Mouse (Mus musculus) embryonic facial prominence, embryonic 11.5 days (tissue): ENCODE data around the gene Sapcd1. TPM values are rescaled to one million over a fixed set of nuclear protein-coding genes. Genes with fewer than 3 reads are reported as not detected.

Experiments used
- ATAC-seq: fragments of 200-750 bp; cut with Nextera tagmentation; replicated peaks from 2 replicates; pipeline ENCODE4 v1.8.0; 2017; ENCODE audit warnings: low read depth; ENCODE audit not compliant: insufficient number of reproducible peaks, low FRiP score, low TSS enrichment
- DNase-seq: peaks from one replicate; pipeline ENCODE4 v3.0.0-alpha.2; 2015; ENCODE audit warnings: low spot score
- H3K27ac ChIP-seq: fragments of 300-500 bp; sonication (generic); replicated peaks from 2 replicates; pipeline ENCODE4 v1.5.1; 2014; ENCODE audit warnings: mild to moderate bottlenecking, low read depth, low read length, control low read depth
- H3K27me3 ChIP-seq: fragments of 300-500 bp; sonication (generic); 2 replicates; pipeline ENCODE4 v1.6.1; 2014; ENCODE audit warnings: mild to moderate bottlenecking, low read length, moderate library complexity, mixed read lengths; ENCODE audit not compliant: control insufficient read depth, insufficient read depth
- H3K36me3 ChIP-seq: fragments of 300-500 bp; sonication (generic); replicated peaks from 2 replicates; pipeline ENCODE4 v1.6.1; 2014; ENCODE audit warnings: low read depth, mild to moderate bottlenecking, low read length, moderate library complexity, mixed read lengths; ENCODE audit not compliant: control insufficient read depth, insufficient read depth
- H3K4me1 ChIP-seq: fragments of 300-500 bp; sonication (generic); 2 replicates; pipeline ENCODE4 v1.6.1; 2014; ENCODE audit warnings: low read length, mixed read lengths; ENCODE audit not compliant: control insufficient read depth, insufficient read depth
- H3K4me2 ChIP-seq: fragments of 300-500 bp; sonication (generic); 2 replicates; pipeline ENCODE4 v1.6.1; 2014; ENCODE audit warnings: low read depth, mild to moderate bottlenecking, control low read depth, low read length, moderate library complexity
- H3K4me3 ChIP-seq: fragments of 300-500 bp; sonication (generic); 2 replicates; pipeline ENCODE4 v1.5.1; 2014; ENCODE audit warnings: low read depth, low read length, control low read depth
- H3K9ac ChIP-seq: fragments of 300-500 bp; sonication (generic); replicated peaks from 2 replicates; pipeline ENCODE4 v1.6.1; 2014; ENCODE audit warnings: mild to moderate bottlenecking, control low read depth, low read length
- H3K9me3 ChIP-seq: fragments of 300-500 bp; sonication (generic); replicated peaks from 2 replicates; pipeline ENCODE4 v1.6.1; 2016; ENCODE audit warnings: mild to moderate bottlenecking, low read length, inconsistent platforms, mixed read lengths; ENCODE audit not compliant: control insufficient read depth
- WGBS: fragments of 180-500 bp; shearing (Covaris S2); extraction: QIAGEN DNeasy Blood & Tissue Kit; methylation state at CpG from one replicate; pipeline ENCODE4 v1.1.7; 2014; 5-methylcytosine and 5-hydroxymethylcytosine counted together
- polyA plus RNA-seq: library from polyadenylated mRNA; unstranded; fragments of >200 nt; fragmentation: Nextera tagmentation; extraction: Ambion mirVana; gene quantifications from 2 replicates; pipeline ENCODE4 v1.2.1, GENCODE M21; 2014

The Sapcd1 gene
- polyA plus RNA-seq, 1 experiment from 2014 or later, result 3.5 TPM

DNA sequence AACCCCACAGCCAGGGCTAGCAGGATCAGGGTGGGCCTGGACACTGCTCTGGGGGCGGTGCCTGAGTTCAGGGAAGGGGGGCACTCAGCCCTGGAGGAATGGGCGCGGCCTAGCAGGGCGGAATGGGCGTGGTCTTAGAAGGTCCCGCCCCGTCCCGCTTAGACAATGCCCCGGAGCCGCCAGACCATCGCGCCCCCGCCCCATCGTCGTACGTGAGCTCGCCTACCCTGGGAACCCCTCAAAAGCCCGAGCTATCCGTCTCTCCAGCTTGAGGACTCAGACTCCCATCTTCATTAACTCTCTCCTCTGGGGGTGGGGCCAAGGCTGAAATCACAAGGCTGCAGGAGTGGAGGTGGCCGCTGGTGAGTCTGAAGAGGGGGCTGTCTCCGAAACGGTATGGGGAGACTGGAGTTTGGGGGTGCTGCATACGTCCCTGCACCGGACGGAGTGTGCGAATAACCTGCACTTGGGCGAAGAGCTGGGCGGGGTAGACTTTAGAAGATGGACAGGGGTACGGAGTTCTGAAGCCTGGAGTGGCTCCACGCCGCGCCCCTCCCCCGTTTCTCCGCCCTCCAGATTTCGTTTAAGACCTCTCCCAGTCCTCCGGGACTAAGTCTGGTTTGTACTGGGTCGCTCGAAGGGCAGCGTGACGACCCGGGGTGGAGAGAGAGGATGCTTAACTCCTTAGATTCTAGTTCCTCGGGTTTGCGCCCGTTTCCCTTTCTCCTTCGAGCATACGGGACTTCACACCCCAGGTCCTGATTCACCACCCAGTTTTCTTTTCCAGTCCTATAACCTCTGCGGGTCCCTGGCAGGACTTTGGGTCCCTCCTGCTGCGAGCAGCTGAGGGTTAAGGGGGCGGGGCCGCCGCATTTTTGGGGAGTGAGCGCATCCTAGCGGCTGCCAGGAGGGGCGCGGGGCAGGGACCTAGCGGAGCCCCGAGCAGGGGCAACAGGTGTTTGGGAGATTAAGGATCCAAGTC, 31.4 kb upstream of the Sapcd1 start, which contains the start of gene Ddah2:
Ddah2 (plus strand) TSS at position 125 of the 982 bp plus-strand sequence.
- DNase-seq (peak; percentile 98), ATAC-seq (peak; percentile 89)
- Histone ChIP-seq H3K36me3 (peaks cover 15% of the 10 kb centered on the region), H3K4me2 (peak within 1 kb of the TSS; percentile 84), H3K27ac (peak within 1 kb of the TSS; percentile 71), H3K9me3 (no peaks in the 10 kb centered on the region), H3K9ac (peak within 1 kb of the TSS; percentile 92), H3K4me3 (peak within 1 kb of the TSS; percentile 64), H3K4me1 (peaks cover 12% of the 10 kb centered on the region), H3K27me3 (no peaks in the 10 kb centered on the region)
- under 1% methylated on average over 56 of the region's 57 CpGs for WGBS

DNA sequence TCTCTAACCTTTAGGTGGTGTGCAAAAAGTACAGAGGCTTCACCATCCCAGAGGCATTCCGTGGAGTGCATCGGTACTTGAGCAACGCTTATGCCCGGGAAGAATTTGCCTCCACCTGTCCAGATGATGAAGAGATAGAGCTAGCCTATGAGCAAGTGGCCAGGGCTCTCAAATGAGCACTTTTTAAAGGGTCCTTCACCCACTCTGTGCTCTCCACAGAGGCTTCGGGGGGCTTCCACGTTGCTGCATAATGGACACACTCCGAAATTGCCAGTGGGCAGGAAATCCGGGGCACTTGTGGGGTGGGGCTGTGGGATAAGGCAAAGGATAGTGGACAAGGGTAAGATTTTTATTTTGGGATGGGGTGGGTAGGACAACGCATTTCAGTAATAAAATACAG, 30.5 kb upstream of the Sapcd1 start:
- DNase-seq (no peak), ATAC-seq (no peak)
- Histone ChIP-seq H3K36me3 (peaks cover 17% of the 10 kb centered on the region), H3K9me3 (no peaks in the 10 kb centered on the region), H3K27ac (no peak overlapping the region), H3K27me3 (no peaks in the 10 kb centered on the region), H3K9ac (peak overlapping the region; percentile 9; the same call in 1 of the 2 replicates), H3K4me1 (peaks cover 12% of the 10 kb centered on the region), H3K4me2 (no peak overlapping the region; the same call in 1 of the 2 replicates), H3K4me3 (0 out of 2 replicates have a peak overlapping the region, but pooled peaks have one; percentile 5)
- 63% methylated on average over 9 of the region's 9 CpGs for WGBS

DNA sequence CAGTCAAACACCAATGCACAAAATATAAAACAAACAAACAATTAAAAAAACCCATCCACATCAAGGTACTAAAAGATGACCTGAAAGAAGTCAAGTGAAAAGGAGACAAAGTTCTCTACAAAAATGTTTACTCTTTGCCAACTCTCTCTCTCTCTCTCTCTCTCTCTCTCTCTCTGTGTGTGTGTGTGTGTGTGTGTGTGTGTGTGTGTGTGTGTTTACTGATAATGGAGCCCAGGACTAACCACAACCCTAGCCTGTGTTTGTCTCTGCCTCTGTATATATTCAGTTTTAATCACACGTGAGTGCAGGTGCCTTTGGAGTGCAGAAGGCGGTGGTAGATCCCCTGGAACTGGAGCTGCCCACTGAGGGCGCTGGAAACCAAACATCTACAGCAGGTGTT, 29.3 kb upstream of the Sapcd1 start:
- ATAC-seq, result no peak
- Histone ChIP-seq H3K9ac (no peak overlapping the region), H3K4me3 (no peak overlapping the region), H3K27me3 (no peaks in the 10 kb centered on the region), H3K36me3 (peaks cover 17% of the 10 kb centered on the region), H3K4me2 (no peak overlapping the region), H3K4me1 (peaks cover 13% of the 10 kb centered on the region), H3K27ac (no peak overlapping the region), H3K9me3 (no peaks in the 10 kb centered on the region)
- no peak for DNase-seq
- 80% methylated on average over 3 of the region's 3 CpGs for WGBS

DNA sequence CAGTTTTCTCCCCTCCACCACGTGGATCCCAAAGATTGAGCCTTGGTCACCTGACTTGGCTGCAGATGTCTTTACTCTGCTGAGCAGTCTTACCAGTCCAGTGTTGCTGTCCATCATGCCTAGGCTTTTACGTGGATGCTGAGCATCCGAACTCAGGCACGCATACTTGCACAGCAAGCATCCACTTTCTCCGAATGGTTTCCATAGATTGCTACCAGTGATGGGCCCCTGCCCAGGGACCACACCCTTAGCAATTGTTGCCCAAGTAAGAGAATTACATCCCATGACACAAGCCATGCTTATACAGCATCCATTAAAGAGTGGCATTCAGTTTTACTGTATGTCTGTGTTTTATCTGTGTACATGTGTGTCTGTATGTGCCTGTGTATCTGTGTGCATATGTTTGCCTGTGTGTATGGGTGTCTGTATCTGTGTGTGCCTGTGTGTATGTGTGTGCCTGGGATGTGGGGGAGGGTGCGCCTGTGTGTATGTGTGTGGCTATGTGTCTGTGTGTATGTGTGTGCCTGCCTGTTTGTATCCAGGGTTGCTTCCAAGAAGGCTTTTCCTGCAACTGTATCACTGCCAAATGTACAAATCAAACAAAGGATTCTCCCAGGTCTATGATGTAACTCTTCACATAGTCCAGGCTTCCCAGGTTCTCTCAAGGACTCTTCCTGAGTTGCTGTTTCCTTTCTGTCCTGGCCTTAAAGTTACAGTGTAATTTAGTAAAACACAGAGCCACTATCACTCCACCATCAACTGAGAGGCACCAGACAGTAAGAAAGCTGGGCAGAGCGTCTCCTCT, 28.1 kb upstream of the Sapcd1 start:
- H3K36me3 ChIP-seq, result peaks cover 9% of the 10 kb centered on the region
- 94% methylated on average over 7 of the region's 7 CpGs for WGBS
- no peaks in the 10 kb centered on the region for H3K9me3 ChIP-seq

DNA sequence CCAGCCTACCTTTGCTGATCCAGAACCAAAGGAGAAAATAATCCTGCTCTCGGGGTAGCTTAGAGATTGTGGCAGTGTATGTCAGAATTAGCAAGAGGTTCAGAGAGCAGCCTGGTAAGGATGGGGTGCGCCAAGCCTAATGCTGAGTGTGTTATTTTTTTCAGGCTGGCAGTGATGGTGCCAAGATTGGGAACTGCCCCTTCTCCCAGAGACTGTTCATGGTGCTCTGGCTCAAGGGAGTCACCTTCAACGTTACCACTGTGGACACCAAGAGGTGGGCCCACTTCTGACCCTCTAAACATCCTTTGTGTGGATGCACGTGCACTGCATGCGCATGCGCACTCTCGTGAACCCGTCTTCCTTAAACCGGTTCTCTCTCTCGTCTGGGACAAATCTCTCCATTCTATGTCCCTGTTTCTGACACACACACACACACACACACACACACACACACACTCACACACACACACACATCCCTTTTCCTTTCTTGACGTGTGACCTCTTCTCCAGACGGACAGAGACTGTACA, 24.5 kb upstream of the Sapcd1 start:
- peak overlapping the region; percentile 89; the same call in 1 of the 2 replicates for H3K4me2 ChIP-seq
- peaks cover 8% of the 10 kb centered on the region for H3K36me3 ChIP-seq
- H3K27me3 ChIP-seq, result no peaks in the 10 kb centered on the region
- H3K4me1 ChIP-seq, result peaks cover 2% of the 10 kb centered on the region
- DNase-seq (no peak), ATAC-seq (no peak)
- H3K27ac ChIP-seq, result peak overlapping the region; percentile 97
- 80% methylated on average over 12 of the region's 12 CpGs for WGBS
- no peaks in the 10 kb centered on the region for H3K9me3 ChIP-seq
- H3K4me3 ChIP-seq, result peak overlapping the region; percentile 71
- H3K9ac ChIP-seq, result peak overlapping the region; percentile 93

More for the DNA sequence above, 28.1 kb upstream of the Sapcd1 start:
- Histone ChIP-seq H3K4me3 (no peak overlapping the region), H3K4me1 (peaks cover 13% of the 10 kb centered on the region), H3K9ac (no peak overlapping the region), H3K27me3 (no peaks in the 10 kb centered on the region), H3K27ac (no peak overlapping the region), H3K4me2 (no peak overlapping the region)
- DNase-seq (no peak), ATAC-seq (no peak)

DNA sequence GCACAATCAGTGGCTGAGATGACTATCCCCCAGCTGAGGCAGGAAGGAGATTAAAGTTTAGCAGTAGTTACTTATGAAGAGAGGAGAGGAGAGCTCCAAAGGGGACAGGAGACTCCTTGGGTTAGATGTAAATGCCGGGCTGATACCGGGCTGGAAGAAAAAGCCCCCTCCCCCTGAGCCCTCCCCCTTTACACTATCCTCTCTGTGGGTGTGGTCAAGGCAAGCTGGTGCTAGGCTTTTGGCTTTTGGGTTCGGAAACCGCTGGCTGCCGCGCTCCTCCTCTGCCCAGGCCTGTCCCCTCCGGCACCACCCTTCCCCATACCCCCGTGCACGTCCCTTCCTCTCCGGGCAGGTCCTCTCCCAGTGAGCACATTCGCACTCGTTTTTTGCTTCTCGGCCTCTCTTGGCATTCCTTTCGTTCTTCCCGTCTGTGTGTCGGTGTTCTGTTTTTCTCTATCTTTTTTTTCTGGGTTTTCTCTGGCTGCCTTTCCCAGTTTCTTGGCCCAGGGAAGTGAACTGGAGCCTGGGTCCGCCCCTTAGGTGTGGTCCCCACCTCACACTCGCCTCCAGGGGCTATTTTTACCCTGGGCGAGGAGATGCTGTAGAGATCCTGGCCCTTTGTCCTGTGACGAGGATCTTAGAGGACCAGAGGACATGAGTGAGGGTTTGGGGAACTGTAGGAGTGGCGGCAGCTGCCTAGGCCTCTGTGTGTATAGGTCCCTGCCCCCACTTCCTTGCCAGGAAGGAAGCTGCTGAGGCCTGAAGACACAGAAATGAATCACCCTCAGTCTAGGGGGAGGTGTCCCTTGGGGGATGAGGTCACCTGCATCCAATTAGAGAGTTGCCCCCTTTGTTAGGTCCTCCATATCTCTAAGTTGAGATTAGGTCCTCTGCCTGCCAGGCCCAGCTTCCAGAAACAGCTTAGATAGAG, 23.6 kb upstream of the Sapcd1 start:
- Histone ChIP-seq H3K27me3 (no peaks in the 10 kb centered on the region), H3K9me3 (no peaks in the 10 kb centered on the region), H3K27ac (peak overlapping the region; percentile 97), H3K4me3 (peak overlapping the region; percentile 71), H3K4me2 (peak overlapping the region; percentile 89), H3K36me3 (peaks cover 8% of the 10 kb centered on the region), H3K4me1 (peaks cover 2% of the 10 kb centered on the region), H3K9ac (peak overlapping the region; percentile 93)
- WGBS, result 1% methylated on average over 21 of the region's 21 CpGs
- DNase-seq (peak; percentile 75), ATAC-seq (peak; percentile 27; the same call in 1 of the 2 replicates)
